Mouse (Mus musculus): Measurements from ENCODE around the gene Abcc2. TPM values are rescaled to one million over a fixed set of nuclear protein-coding genes. Genes with fewer than 3 reads are reported as not detected.

Abcc2 gene
- total RNA-seq (2017): 0.76 to 2.6 TPM (median 1.6 TPM) in 3 replicates

GRCm38 (mm10) chr19:43781980-43782379 is at the start of gene Abcc2:
Gene Abcc2 (plus strand): TSS chr19:43782192.
- no peak for ATAC-seq (replicated peaks; ENCODE audit: insufficient number of reproducible peaks, low FRiP score, low TSS enrichment, poor library complexity, severe bottlenecking)

GRCm38 (mm10) chr19:43738409-43738808 is 43.6 kb upstream of the Abcc2 start:
- ATAC-seq (replicated peaks; ENCODE audit: insufficient number of reproducible peaks, low FRiP score, low TSS enrichment, poor library complexity, severe bottlenecking): no peak

GRCm38 (mm10) chr19:43743401-43743800 is 38.6 kb upstream of the Abcc2 start:
- no peak for ATAC-seq (replicated peaks; ENCODE audit: insufficient number of reproducible peaks, low FRiP score, low TSS enrichment, poor library complexity, severe bottlenecking)

- no peak for ATAC-seq (replicated peaks; ENCODE audit: insufficient number of reproducible peaks, low FRiP score, low TSS enrichment, poor library complexity, severe bottlenecking)
Measured at GRCm38 (mm10) chr19:43745740-43746139, 36.3 kb upstream of the Abcc2 start.

GRCm38 (mm10) chr19:43747877-43748276 is 34.1 kb upstream of the Abcc2 start:
- ATAC-seq (replicated peaks; ENCODE audit: insufficient number of reproducible peaks, low FRiP score, low TSS enrichment, poor library complexity, severe bottlenecking): no peak

GRCm38 (mm10) chr19:43750008-43750407 is 32.0 kb upstream of the Abcc2 start:
- no peak for ATAC-seq (replicated peaks; ENCODE audit: insufficient number of reproducible peaks, low FRiP score, low TSS enrichment, poor library complexity, severe bottlenecking)

GRCm38 (mm10) chr19:43752489-43753225 is 29.3 kb upstream of the Abcc2 start, which contains the start of the genes Cutc and Cox15:
Gene Cutc (plus strand): TSS chr19:43752996.
Gene Cox15 (minus strand): TSS chr19:43753000.
- peak; percentile 92 for ATAC-seq (replicated peaks; ENCODE audit: insufficient number of reproducible peaks, low FRiP score, low TSS enrichment, poor library complexity, severe bottlenecking)

GRCm38 (mm10) chr19:43753226-43753835 is 28.7 kb upstream of the Abcc2 start:
- peak; percentile 93 for ATAC-seq (replicated peaks; ENCODE audit: insufficient number of reproducible peaks, low FRiP score, low TSS enrichment, poor library complexity, severe bottlenecking)

GRCm38 (mm10) chr19:43754237-43754636 is 27.8 kb upstream of the Abcc2 start:
- ATAC-seq (replicated peaks; ENCODE audit: insufficient number of reproducible peaks, low FRiP score, low TSS enrichment, poor library complexity, severe bottlenecking): no peak

- no peak for ATAC-seq (replicated peaks; ENCODE audit: insufficient number of reproducible peaks, low FRiP score, low TSS enrichment, poor library complexity, severe bottlenecking)
Measured at GRCm38 (mm10) chr19:43754872-43755271, 27.1 kb upstream of the Abcc2 start.

- peak; percentile 63; the same call in 1 of the 2 replicates for ATAC-seq (replicated peaks; ENCODE audit: insufficient number of reproducible peaks, low FRiP score, low TSS enrichment, poor library complexity, severe bottlenecking)
Measured at GRCm38 (mm10) chr19:43760504-43760903, 21.5 kb upstream of the Abcc2 start.

- no peak for ATAC-seq (replicated peaks; ENCODE audit: insufficient number of reproducible peaks, low FRiP score, low TSS enrichment, poor library complexity, severe bottlenecking)
Measured at GRCm38 (mm10) chr19:43761543-43762256, 20.3 kb upstream of the Abcc2 start.

GRCm38 (mm10) chr19:43762410-43762809 is 19.6 kb upstream of the Abcc2 start:
- ATAC-seq (replicated peaks; ENCODE audit: insufficient number of reproducible peaks, low FRiP score, low TSS enrichment, poor library complexity, severe bottlenecking): no peak

GRCm38 (mm10) chr19:43766451-43766850 is 15.5 kb upstream of the Abcc2 start:
- ATAC-seq (replicated peaks; ENCODE audit: insufficient number of reproducible peaks, low FRiP score, low TSS enrichment, poor library complexity, severe bottlenecking): no peak

GRCm38 (mm10) chr19:43767549-43768322 is 14.3 kb upstream of the Abcc2 start:
- ATAC-seq (replicated peaks; ENCODE audit: insufficient number of reproducible peaks, low FRiP score, low TSS enrichment, poor library complexity, severe bottlenecking): no peak

- no peak for ATAC-seq (replicated peaks; ENCODE audit: insufficient number of reproducible peaks, low FRiP score, low TSS enrichment, poor library complexity, severe bottlenecking)
Measured at GRCm38 (mm10) chr19:43769366-43769960, 12.5 kb upstream of the Abcc2 start.

GRCm38 (mm10) chr19:43770584-43770983 is 11.4 kb upstream of the Abcc2 start:
- ATAC-seq (replicated peaks; ENCODE audit: insufficient number of reproducible peaks, low FRiP score, low TSS enrichment, poor library complexity, severe bottlenecking): no peak

- peak; percentile 96 for ATAC-seq (replicated peaks; ENCODE audit: insufficient number of reproducible peaks, low FRiP score, low TSS enrichment, poor library complexity, severe bottlenecking)
Measured at GRCm38 (mm10) chr19:43771499-43771969, 10.5 kb upstream of the Abcc2 start.
